Mouse (Mus musculus) midbrain, embryonic 15.5 days (tissue): ENCODE measurements around the gene Eif1b. TPM values are rescaled to one million over a fixed set of nuclear protein-coding genes. Genes with fewer than 3 reads are reported as not detected.

ENCODE experiments used
- ATAC-seq: fragments of 200-750 bp; cut with Nextera tagmentation; replicated peaks from 2 replicates; pipeline ENCODE4 v1.8.0; 2017; ENCODE audit warnings: moderate TSS enrichment
- H3K27ac ChIP-seq: fragments of 300-500 bp; sonication (generic); 2 replicates; pipeline ENCODE4 v1.5.1; 2015; ENCODE audit warnings: mild to moderate bottlenecking, inconsistent platforms
- H3K27me3 ChIP-seq: fragments of 300-500 bp; sonication (generic); replicated peaks from 2 replicates; pipeline ENCODE4 v1.6.1; 2015; ENCODE audit warnings: inconsistent platforms
- H3K36me3 ChIP-seq: fragments of 300-500 bp; sonication (generic); replicated peaks from 2 replicates; pipeline ENCODE4 v1.6.1; 2015; ENCODE audit warnings: inconsistent platforms
- H3K4me1 ChIP-seq: fragments of 300-500 bp; sonication (generic); 2 replicates; pipeline ENCODE4 v1.6.1; 2015; ENCODE audit warnings: inconsistent platforms
- H3K4me2 ChIP-seq: fragments of 300-500 bp; sonication (generic); 2 replicates; pipeline ENCODE4 v1.6.1; 2015; ENCODE audit warnings: inconsistent platforms, mild to moderate bottlenecking, moderate library complexity
- H3K4me3 ChIP-seq: fragments of 300-500 bp; sonication (generic); 2 replicates; pipeline ENCODE4 v1.5.1; 2015; ENCODE audit warnings: mild to moderate bottlenecking, inconsistent platforms
- H3K9ac ChIP-seq: fragments of 300-500 bp; sonication (generic); 2 replicates; pipeline ENCODE4 v1.6.1; 2015; ENCODE audit warnings: mild to moderate bottlenecking, inconsistent platforms
- H3K9me3 ChIP-seq: fragments of 300-500 bp; sonication (generic); 2 replicates; pipeline ENCODE4 v1.6.1; 2016; ENCODE audit warnings: inconsistent platforms
- WGBS: fragments of 180-500 bp; shearing (Covaris S2); methylation state at CpG from one replicate; pipeline ENCODE4 v1.1.7; 2015; ENCODE audit warnings: mixed read lengths; 5-methylcytosine and 5-hydroxymethylcytosine counted together
- polyA plus RNA-seq: library from polyadenylated mRNA; unstranded; fragments of >200 nt; fragmentation: Nextera tagmentation; extraction: Ambion mirVana; gene quantifications from 2 replicates; pipeline ENCODE4 v1.2.1, GENCODE M21; 2015

Eif1b gene
- polyA plus RNA-seq, 1 experiment from 2014 or later: 304 TPM

DNA sequence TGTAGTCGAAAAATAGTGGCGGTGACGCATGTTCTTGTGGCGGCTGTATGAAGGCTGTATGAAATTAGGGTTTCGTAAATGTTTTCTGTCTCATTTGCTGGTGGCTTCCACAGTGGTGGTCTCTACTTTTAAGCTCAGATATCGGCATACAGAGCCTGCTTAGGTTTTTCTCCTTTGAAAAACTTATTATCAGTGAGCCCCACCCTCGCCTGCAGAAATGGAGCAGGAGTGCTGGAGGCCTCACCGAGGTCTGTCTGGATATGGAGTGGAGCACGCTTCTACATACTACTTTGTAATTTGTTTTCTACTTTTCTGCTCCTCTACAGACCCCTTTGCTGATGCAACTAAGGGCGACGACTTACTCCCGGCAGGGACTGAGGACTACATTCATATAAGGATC, 1.7 kb downstream of the Eif1b start:
- peaks cover 26% of the 10 kb centered on the region for H3K4me1 ChIP-seq
- H3K9me3 ChIP-seq: no peaks in the 10 kb centered on the region
- H3K36me3 ChIP-seq: peaks cover 15% of the 10 kb centered on the region; the same call in 1 of the 2 replicates
- 72% methylated on average over 12 of the region's 12 CpGs for WGBS
- H3K9ac ChIP-seq: peak overlapping the region; percentile 100
- peak overlapping the region; percentile 98 for H3K4me3 ChIP-seq
- no peak for ATAC-seq
- H3K27me3 ChIP-seq: no peaks in the 10 kb centered on the region
- peak overlapping the region; percentile 62 for H3K4me2 ChIP-seq
- H3K27ac ChIP-seq: peak overlapping the region; percentile 95; the same call in 1 of the 2 replicates

- H3K36me3 ChIP-seq: peaks cover 15% of the 10 kb centered on the region; the same call in 1 of the 2 replicates
- no peak overlapping the region for H3K4me2 ChIP-seq
- ATAC-seq: no peak
- H3K9ac ChIP-seq: no peak overlapping the region
- H3K4me1 ChIP-seq: peaks cover 26% of the 10 kb centered on the region
- H3K9me3 ChIP-seq: no peaks in the 10 kb centered on the region
- H3K27me3 ChIP-seq: no peaks in the 10 kb centered on the region
- no peak overlapping the region for H3K27ac ChIP-seq
- no peak overlapping the region for H3K4me3 ChIP-seq
- WGBS: 7% methylated on average over 3 of the region's 3 CpGs
These were observed 4.7 kb downstream of the Eif1b start for GRCm38 (mm10) chr9:120496691-120497090.

- H3K9me3 ChIP-seq: no peaks in the 10 kb centered on the region
- H3K9ac ChIP-seq: no peak overlapping the region
- no peak overlapping the region for H3K4me2 ChIP-seq
- no peak overlapping the region for H3K4me3 ChIP-seq
- H3K36me3 ChIP-seq: peaks cover 15% of the 10 kb centered on the region; the same call in 1 of the 2 replicates
- peaks cover 26% of the 10 kb centered on the region for H3K4me1 ChIP-seq
- no peak for ATAC-seq
- 86% methylated on average over 5 of the region's 5 CpGs for WGBS
- no peak overlapping the region for H3K27ac ChIP-seq
- H3K27me3 ChIP-seq: no peaks in the 10 kb centered on the region
These were observed 6.0 kb downstream of the Eif1b start for GRCm38 (mm10) chr9:120497983-120498382.

GRCm38 (mm10) chr9:120501191-120501902, 9.3 kb downstream of the Eif1b start:
- peak; percentile 28; the same call in 1 of the 2 replicates for ATAC-seq
- no peak overlapping the region for H3K4me3 ChIP-seq
- no peak overlapping the region for H3K27ac ChIP-seq
- H3K4me2 ChIP-seq: no peak overlapping the region
- H3K36me3 ChIP-seq: no peaks in the 10 kb centered on the region
- H3K27me3 ChIP-seq: no peaks in the 10 kb centered on the region
- H3K9me3 ChIP-seq: no peaks in the 10 kb centered on the region
- no peak overlapping the region for H3K9ac ChIP-seq
- H3K4me1 ChIP-seq: peaks cover 7% of the 10 kb centered on the region; the same call in 1 of the 2 replicates
- 38% methylated on average over 10 of the region's 10 CpGs for WGBS

DNA sequence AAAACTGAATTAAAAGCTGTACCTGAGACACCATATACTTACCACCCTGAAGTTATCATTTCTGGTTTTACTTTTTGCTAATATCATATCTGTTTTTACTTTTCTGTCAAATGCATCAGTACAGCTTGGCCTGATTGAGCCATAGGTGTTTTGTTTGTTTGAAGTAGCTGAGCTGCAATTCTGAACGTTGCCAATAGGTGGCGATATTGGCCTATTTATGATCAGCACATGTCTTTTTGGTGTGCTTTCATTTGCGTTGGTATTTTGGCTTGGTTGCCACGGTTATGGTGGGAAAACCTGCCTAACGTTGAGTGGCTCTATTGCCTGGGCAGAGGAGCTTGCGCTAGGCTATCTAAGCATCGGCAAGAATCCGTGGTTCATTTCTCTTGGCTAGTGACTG, 10.0 kb downstream of the Eif1b start:
- Histone ChIP-seq H3K9me3 (no peaks in the 10 kb centered on the region), H3K27me3 (no peaks in the 10 kb centered on the region), H3K4me3 (no peak overlapping the region), H3K4me1 (0 out of 2 replicates have a peak, but pooled peaks cover under 1% of the 10 kb centered on the region), H3K4me2 (no peak overlapping the region), H3K27ac (no peak overlapping the region), H3K36me3 (no peaks in the 10 kb centered on the region), H3K9ac (no peak overlapping the region)
- WGBS: 3% methylated on average over 8 of the region's 8 CpGs
- ATAC-seq: peak; percentile 70; the same call in 1 of the 2 replicates

DNA sequence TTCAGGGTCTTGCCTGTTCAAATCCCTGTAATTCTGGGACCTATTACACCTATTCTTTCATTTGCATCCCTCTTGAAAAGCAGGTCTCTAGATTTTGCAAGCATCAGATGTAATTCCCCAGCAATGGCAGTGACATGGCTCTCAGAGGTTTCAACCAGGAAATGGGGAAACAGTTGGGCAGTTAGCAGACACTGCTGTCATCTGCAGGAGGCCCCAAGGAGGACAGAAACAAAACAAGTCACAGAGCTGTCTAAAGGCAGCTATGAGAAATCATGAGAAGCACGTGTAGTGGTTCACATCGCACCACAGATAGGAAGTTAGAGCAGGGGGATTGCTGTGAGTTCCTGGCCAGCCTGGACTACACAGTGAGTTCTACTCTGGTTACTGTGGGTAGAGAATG, 12.4 kb downstream of the Eif1b start:
- Histone ChIP-seq H3K9ac (no peak overlapping the region), H3K4me1 (no peaks in the 10 kb centered on the region), H3K27me3 (no peaks in the 10 kb centered on the region), H3K36me3 (no peaks in the 10 kb centered on the region), H3K4me2 (no peak overlapping the region), H3K4me3 (no peak overlapping the region), H3K9me3 (no peaks in the 10 kb centered on the region), H3K27ac (no peak overlapping the region)
- no peak for ATAC-seq
- 83% methylated on average over 2 of the region's 2 CpGs for WGBS

DNA sequence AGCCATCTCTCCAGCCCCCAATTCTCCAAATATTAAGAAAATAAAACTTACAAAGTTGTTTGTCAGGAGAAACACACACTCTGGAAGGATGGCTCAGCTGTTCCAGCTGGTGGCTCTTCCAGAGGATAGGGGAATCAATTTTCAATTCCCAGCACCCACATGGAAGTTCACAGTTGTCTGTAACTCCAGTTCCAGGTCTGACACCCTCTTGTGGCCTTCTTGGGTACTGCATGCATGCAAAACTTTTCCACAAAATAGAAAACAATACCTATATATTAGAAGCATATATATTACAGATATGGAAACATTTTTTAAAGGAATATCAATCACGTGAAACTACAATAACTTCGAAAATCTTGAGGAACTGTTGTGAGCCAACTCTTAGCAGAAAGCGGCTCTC, 19.7 kb downstream of the Eif1b start:
- no peaks in the 10 kb centered on the region for H3K9me3 ChIP-seq
- no peaks in the 10 kb centered on the region for H3K27me3 ChIP-seq
- no peak for ATAC-seq
- no peak overlapping the region for H3K4me2 ChIP-seq
- no peaks in the 10 kb centered on the region for H3K36me3 ChIP-seq
- 79% methylated on average over 3 of the region's 3 CpGs for WGBS
- no peak overlapping the region for H3K9ac ChIP-seq
- no peak overlapping the region for H3K27ac ChIP-seq
- no peaks in the 10 kb centered on the region for H3K4me1 ChIP-seq
- H3K4me3 ChIP-seq: no peak overlapping the region

GRCm38 (mm10) chr9:120516720-120517119, 24.7 kb downstream of the Eif1b start:
- ATAC-seq: no peak
- WGBS: 85% methylated on average over 8 of the region's 8 CpGs
- Histone ChIP-seq H3K4me2 (no peak overlapping the region), H3K9ac (no peak overlapping the region), H3K27me3 (no peaks in the 10 kb centered on the region), H3K36me3 (no peaks in the 10 kb centered on the region), H3K27ac (no peak overlapping the region), H3K4me3 (no peak overlapping the region), H3K4me1 (no peaks in the 10 kb centered on the region), H3K9me3 (no peaks in the 10 kb centered on the region)

DNA sequence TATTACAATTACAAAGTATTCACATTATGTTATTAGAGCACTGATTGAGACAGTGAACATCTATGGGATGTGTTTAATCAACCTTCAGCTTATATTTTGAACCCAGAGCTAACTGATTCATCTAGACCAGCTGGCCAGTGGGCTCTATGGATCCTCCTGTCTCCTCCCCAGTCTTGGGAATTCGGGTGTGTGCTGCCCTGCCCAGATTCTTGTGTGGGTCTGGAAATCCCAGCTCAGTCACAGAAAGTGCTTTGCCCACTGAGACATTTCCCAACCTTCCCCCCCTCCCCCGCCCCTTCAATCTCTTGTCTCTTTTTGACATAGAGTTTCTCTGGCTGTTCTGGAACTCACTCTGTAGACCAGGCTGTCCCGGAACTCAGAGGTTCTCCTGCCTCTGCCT, 26.9 kb downstream of the Eif1b start:
- 79% methylated on average over 3 of the region's 3 CpGs for WGBS
- Histone ChIP-seq H3K9ac (no peak overlapping the region), H3K4me2 (no peak overlapping the region), H3K4me3 (no peak overlapping the region), H3K27me3 (no peaks in the 10 kb centered on the region), H3K27ac (no peak overlapping the region), H3K4me1 (no peaks in the 10 kb centered on the region), H3K36me3 (no peaks in the 10 kb centered on the region), H3K9me3 (no peaks in the 10 kb centered on the region)
- no peak for ATAC-seq

- Histone ChIP-seq H3K4me3 (no peak overlapping the region), H3K4me2 (peak overlapping the region; percentile 20; the same call in 1 of the 2 replicates), H3K27ac (no peak overlapping the region), H3K36me3 (no peaks in the 10 kb centered on the region), H3K4me1 (no peaks in the 10 kb centered on the region), H3K27me3 (no peaks in the 10 kb centered on the region), H3K9me3 (no peaks in the 10 kb centered on the region), H3K9ac (no peak overlapping the region)
- ATAC-seq: no peak
- WGBS: 43% methylated on average over 19 of the region's 19 CpGs
These were observed 27.6 kb downstream of the Eif1b start for GRCm38 (mm10) chr9:120519469-120520125.

- Histone ChIP-seq H3K4me1 (no peaks in the 10 kb centered on the region), H3K4me2 (no peak overlapping the region), H3K27ac (no peak overlapping the region), H3K36me3 (no peaks in the 10 kb centered on the region), H3K9me3 (no peaks in the 10 kb centered on the region), H3K4me3 (no peak overlapping the region), H3K27me3 (no peaks in the 10 kb centered on the region), H3K9ac (no peak overlapping the region)
- ATAC-seq: no peak
- 84% methylated on average over 1 of the region's 1 CpGs for WGBS
These were observed 29.1 kb downstream of the Eif1b start for GRCm38 (mm10) chr9:120521161-120521560.

- H3K27me3 ChIP-seq: no peaks in the 10 kb centered on the region
- H3K9me3 ChIP-seq: no peaks in the 10 kb centered on the region
- no peak for ATAC-seq
- no peak overlapping the region for H3K4me2 ChIP-seq
- H3K4me3 ChIP-seq: no peak overlapping the region
- H3K9ac ChIP-seq: no peak overlapping the region
- H3K36me3 ChIP-seq: no peaks in the 10 kb centered on the region
- no peak overlapping the region for H3K27ac ChIP-seq
- no peaks in the 10 kb centered on the region for H3K4me1 ChIP-seq
- WGBS: 65% methylated on average over 4 of the region's 4 CpGs
These were observed 35.2 kb downstream of the Eif1b start for GRCm38 (mm10) chr9:120527270-120527669.

DNA sequence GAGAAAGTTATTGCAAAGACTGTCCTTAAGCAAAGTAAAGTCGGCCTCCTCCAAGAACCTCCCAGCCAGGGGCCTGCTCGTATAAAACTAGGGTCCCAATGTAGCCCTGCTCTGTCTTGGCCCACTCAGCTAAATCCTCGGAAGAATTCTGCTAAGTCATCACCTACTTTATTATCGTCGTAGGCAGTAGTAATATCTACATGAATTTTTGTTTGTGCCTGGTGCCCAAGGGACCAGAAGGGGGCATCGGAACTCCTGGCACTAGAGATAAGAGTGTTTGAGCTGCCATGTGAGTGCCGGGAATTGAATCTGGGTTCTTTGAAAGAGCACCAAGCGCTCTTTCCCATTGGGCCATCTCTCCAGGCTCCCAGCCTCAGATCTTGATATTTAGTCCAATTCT, 35.9 kb downstream of the Eif1b start:
- H3K9ac ChIP-seq: no peak overlapping the region
- no peaks in the 10 kb centered on the region for H3K36me3 ChIP-seq
- H3K27ac ChIP-seq: no peak overlapping the region
- H3K27me3 ChIP-seq: no peaks in the 10 kb centered on the region
- no peaks in the 10 kb centered on the region for H3K9me3 ChIP-seq
- no peak for ATAC-seq
- H3K4me1 ChIP-seq: no peaks in the 10 kb centered on the region
- WGBS: 89% methylated on average over 8 of the region's 8 CpGs
- H3K4me2 ChIP-seq: no peak overlapping the region
- H3K4me3 ChIP-seq: no peak overlapping the region
